Mouse (Mus musculus) v-Abl transformed pro-B cells (cell line): ENCODE measurements around the gene Grin3b.

Experiments used
- in situ Hi-C, 2 experiments: fragments of 400-800 bp; cut with MboI; formaldehyde crosslinking; loops; one replicate each; pipeline ENCODE4 v1.15.1; 2025; ENCODE audit not compliant: unreplicated experiment in 2 of 2

The Grin3b gene

GRCm38 (mm10) chr10:80003374-80004232 lies 33.1 kb downstream of the Grin3b start:
- in situ Hi-C loops, result no loop called here

GRCm38 (mm10) chr10:80004233-80004705 lies 33.8 kb downstream of the Grin3b start:
- in situ Hi-C loops, result no loop called here

- in situ Hi-C loops, result no loop called here
Measured at GRCm38 (mm10) chr10:80011740-80012139, 41.2 kb downstream of the Grin3b start.

DNA sequence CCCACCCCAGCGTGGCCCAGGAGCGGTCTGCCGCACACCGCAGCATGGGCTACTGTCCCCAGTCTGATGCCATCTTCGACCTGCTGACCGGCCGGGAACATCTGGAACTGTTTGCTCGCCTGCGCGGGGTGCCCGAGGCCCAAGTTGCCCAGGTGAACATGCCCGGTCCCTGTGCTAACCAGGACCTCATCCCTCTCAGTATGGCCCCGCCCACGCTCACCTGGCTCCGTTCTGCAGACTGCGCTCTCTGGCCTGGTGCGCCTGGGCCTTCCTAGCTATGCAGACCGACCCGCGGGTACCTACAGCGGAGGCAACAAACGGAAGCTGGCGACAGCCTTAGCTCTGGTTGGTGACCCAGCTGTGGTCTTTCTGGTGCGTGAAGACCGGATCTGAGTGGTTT lies 43.1 kb downstream of the Grin3b start:
- in situ Hi-C loops, result no loop called here

DNA sequence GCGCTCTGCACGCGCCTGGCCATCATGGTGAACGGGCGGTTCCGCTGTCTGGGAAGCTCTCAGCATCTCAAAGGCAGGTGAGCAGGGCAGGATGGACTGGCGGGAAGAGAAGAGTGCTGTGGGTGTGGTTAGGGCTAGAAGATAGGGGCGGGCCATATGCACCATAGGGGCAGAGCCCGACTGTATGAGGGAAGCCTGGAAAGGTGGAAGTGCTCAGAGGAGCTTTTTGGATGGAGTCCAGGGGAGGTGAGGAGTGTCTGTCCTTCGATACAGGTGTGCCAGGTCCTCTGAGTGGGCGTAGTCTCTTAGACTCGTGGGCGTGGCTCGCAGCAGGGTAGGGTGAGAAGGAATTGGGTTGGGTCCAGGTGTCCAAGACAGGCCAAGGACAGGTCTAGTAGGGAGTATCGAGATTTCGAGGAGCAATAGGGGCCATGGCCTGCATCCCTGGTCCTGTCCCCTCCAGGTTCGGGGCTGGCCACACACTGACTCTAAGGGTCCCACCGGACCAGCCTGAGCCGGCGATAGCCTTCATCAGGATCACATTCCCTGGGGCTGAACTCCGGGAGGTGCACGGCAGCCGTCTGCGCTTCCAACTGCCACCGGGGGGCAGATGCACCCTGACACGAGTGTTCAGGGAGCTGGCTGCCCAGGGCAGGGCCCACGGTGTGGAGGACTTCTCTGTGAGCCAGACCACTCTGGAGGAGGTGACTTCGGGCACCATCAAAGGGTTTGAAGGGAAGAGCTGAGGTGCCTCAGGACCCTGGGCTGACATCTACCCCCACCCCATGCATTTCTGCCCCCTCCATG lies 44.2 kb downstream of the Grin3b start:
- in situ Hi-C loops, result no loop called here

DNA sequence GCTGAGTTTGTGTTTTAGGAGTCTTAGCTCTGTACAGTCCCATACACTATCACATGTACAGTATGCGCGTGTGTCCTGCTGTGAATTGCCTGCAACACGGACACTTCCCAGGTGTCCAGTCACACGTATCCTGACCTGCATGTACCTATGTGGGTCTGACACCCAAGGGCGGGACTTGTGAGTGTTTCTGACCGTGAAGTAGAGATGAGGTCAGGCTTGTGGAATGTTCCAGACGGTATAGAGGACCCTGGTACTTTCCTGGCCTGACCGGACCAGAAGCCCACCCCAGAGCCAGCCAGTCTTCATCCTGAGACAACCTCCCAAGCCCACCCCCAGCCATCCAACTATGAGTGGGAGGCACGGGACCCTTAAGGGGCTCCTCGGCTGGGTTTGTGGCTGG lies 45.1 kb downstream of the Grin3b start:
- in situ Hi-C loops, result no loop called here

- in situ Hi-C loops, result no loop called here
Measured at GRCm38 (mm10) chr10:80016511-80016910, 46.0 kb downstream of the Grin3b start, which contains the start of gene Arhgap45. Gene Arhgap45, plus strand, starts transcription at chr10:80016653.

GRCm38 (mm10) chr10:80016931-80017330 lies 46.4 kb downstream of the Grin3b start:
- in situ Hi-C loops, result no loop called here

DNA sequence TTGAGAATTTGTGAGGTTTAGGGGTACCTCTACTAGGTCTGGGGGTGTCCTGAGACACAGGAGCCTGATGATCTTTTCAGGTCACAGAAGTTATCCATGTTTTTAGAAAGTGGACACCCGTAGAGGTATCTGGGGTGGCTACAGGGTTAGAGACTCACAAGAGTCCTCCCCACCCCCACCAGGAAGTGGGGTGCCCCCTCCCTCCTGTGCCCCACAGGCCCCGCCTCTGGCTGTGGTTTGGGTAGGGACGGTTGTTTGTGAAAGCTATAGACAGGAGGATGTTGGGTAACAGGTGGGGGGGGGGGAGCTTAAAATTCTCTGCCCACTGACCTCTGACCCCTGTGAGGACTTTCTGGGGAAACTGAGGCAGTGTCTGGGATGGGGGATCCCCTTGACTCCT lies 46.8 kb downstream of the Grin3b start:
- in situ Hi-C loops, result no loop called here

DNA sequence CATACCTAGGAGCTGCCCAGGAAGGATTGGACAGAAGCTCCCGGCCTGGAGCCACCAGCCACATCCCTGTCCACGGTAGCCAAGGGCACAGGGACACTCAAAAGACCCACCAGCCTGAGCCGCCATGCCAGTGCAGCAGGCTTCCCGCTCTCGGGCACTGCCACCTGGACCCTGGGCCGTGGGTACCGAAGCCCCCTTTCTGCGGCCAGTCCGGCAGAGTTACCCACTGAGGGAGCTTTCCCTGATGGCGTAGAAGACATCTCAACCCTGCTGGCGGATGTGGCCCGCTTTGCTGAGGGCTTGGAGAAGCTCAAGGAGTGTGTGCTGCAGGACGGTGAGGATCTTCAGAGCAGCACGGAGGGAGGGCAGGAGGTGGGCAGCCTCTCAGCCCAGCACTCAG lies 47.3 kb downstream of the Grin3b start:
- in situ Hi-C loops, result no loop called here

- in situ Hi-C loops, result no loop called here
Measured at GRCm38 (mm10) chr10:80018739-80019297, 48.3 kb downstream of the Grin3b start.

- in situ Hi-C loops, result no loop called here
Measured at GRCm38 (mm10) chr10:80019471-80020131, 49.1 kb downstream of the Grin3b start.

DNA sequence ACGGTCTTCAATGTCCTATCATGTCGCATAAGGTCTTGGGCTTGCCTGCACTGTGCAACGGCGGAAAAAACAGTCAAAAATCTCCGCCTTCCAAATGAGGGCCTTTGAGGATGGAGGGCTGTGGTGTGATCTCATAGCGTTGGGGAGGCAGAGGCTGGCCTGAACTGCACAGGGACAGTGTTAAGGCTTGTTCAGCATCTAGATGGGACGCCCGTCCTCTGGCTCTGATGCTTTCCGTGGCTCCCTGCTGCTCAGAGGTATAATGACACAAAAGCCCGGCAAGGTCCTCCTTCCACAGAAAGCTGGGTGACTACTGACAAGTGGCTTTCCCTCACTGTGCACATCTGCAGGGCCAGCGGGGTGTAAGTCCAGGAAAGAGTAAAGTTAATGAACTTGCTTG lies 49.7 kb downstream of the Grin3b start:
- in situ Hi-C loops, result no loop called here

DNA sequence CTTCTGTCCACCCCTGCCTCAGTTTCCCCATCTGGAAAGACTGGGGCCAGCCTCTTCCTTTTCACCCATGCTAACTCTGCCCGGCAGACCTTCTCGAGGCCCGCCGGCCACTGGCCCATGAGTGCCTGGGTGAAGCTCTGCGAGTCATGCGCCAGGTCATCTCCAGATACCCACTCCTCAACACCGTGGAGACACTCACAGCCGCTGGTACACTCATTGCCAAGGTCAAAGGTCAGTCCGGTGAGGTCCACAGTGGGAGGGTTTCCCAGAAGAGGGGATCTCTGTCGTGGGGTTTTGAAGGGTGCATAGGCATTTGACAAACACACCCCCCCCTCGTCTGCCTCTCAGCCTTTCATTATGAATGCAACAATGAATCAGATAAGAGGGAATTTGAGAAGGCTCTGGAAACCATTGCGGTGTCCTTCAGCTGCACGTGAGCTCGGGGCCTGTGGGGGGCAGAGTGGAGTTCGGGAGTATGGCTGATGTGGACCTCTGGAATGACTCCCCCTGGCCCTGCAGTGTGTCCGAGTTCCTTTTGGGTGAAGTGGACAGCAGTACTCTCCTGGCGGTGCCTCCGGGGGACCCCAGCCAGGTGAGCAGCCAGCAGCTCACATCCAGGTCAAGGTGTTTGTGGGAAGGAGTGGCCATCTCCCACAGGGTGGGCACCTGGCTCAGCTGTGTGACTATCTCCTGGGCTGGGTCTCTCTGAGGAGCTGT lies 50.2 kb downstream of the Grin3b start:
- in situ Hi-C loops, result no loop called here

DNA sequence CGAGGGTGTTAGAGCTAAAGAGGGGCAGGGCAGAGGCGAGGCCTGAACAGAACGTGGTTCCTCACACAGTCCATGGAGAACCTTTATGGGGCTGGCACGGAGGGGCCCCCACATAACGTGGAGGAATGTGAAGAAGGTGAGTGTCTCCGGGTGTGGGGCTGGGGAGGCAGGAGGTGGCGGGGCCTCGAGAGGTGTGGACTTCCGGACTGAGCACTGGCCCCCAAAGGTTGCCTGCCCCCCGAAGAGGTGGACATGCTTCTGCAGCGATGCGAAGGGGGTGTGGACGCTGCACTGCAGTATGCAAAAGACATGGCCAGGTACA lies 50.8 kb downstream of the Grin3b start:
- in situ Hi-C loops, result no loop called here

- in situ Hi-C loops, result no loop called here
Measured at GRCm38 (mm10) chr10:80022164-80022563, 51.6 kb downstream of the Grin3b start.

GRCm38 (mm10) chr10:80022806-80023205 lies 52.3 kb downstream of the Grin3b start:
- in situ Hi-C loops, result no loop called here

DNA sequence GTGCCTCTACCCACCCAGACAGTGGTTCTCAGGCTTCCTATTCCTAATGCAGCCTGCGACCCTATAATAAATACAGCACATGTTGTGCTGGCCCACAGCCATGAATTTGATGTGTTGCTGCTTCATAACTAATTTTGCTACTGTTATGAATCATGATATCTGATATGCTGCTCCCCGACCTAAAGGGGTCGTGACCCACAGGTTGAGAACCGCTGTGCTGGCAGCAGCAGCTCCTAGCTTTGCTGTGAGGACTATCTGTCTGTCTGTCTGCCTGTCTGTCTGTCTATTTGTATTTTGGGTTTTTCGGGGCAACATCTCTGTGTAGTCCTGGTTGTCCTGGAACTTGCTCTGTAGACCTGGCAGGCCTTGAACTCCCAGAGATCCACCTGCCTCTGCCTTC lies 53.2 kb downstream of the Grin3b start:
- in situ Hi-C loops, result no loop called here

DNA sequence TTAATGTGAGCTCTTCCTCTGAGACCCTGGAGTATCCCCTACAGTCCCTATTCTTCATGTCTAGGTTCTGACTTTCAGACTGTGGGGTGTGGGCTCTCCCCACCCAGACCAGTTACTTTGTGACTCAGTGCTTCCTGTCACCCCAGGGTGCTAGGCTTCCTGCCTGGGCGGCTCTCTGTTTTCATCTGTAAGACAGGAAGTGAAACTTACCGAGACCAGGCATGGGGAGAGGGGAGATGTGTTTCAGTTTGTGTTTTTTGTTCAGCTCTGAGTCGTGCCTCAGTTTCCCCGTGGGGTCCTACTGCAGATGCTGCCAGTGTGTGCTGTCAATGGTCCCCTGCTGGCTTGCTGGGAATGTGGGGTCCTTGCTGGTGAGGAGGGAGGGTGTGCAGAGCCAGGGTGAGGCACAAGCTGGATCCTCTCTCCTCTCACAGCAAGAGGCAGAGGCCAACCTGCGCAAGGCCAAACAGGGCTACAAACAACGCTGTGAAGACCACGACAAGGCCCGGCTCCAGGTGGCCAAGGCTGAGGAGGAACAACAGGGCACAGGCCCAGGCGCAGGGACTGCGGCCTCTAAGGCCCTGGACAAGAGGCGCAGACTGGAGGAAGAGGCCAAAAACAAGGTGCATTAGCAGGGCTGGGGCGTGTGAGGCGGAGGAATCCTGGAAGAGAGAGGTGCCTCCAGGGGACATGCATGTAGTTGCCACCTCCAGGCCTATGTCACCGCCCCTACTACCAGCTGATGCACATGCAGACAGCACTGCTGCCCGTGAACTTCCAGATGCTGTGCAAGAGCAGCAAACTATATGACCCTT lies 53.9 kb downstream of the Grin3b start:
- in situ Hi-C loops, result no loop called here

- in situ Hi-C loops, result no loop called here
Measured at GRCm38 (mm10) chr10:80025044-80025347, 54.5 kb downstream of the Grin3b start.
